Mouse (Mus musculus) cerebellum, adult 18-20 months (tissue): ENCODE measurements around the gene Wrnip1.
"Not testable (repeated sequence)": the region's sequence is repeated elsewhere in the genome, so short reads cannot be mapped to it uniquely, and the experiment has no call there.

ENCODE experiments used
- DNase-seq, 2 experiments: peaks; one replicate each; pipeline ENCODE4 v3.0.0; 2021

The Wrnip1 gene

DNA sequence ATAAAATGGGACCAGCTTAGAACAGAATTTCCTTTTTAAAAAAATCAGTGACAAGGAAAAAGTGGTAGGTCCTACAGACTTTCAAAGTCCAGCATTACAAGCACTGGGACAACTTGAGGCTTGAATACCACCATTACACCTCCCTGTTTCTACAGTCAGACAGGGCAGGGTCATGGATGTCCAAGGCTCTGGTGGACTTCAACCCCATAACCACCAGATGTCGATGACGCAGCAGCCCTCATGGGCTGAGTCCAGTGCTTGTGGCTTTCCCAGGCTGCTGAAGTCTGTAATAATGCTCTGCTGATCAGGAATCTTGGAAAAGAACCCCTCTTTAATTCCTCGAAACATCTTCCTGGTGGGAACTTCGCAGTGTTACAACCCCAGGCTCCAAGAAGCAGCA lies 50.7 kb downstream of the Wrnip1 start:
- DNase-seq = no peak

DNA sequence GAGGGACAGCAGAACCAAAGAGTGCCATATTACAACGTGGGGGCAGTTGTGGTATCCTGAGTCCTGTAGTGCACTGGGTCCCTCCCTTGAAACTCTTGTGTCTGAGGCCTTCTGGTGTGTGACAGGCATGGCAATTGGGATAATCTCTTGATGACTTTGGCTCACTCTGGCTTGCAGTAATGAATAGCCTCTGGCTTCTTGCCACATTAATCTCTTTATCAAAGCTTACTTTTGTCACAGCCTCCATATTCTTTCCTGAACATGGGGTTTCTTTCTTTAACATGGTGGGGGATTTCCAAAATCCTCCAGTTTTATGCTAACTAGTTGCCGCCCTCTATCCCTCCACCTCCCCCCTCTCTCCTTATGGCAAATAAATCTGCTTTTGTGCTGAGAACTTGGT lies 51.2 kb downstream of the Wrnip1 start:
- no peak for DNase-seq

DNA sequence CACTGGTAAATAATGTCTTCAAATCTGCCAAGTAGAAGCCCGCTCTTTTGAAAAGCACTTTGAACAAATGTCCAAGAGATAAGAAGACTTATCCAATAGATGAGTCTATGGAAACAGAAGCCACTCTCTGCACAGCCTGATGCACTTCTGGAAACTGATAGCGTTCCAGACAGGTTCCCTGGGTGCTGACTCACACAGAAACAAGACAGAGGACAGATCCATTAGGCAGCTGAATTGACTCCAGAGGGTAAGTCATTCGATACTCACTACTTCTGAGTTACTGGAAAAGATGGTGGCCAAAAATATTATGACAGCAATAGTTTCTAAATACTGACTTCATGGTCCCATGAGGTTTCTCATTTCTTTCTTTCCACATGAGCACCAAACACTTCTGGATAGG lies 59.0 kb downstream of the Wrnip1 start:
- DNase-seq = no peak

DNA sequence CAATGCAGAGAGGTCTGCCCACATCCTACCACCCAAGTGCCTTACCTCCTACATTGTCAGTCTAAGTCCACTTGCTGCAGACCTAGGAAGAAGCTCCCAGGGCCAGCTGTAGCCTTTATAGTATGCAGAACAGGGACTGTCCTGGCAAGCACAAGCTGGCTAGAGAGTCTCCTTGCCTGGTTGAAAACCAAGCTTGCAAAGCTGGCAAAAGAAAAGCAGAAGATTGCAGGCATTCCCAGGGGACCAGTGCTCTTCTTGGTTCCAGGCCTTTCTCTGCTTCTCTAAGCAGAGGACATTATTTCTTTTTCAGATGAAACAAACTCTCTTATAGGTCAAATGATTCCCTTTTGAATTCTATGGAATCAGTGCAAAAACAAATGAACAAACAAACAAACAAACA lies 61.6 kb downstream of the Wrnip1 start:
- DNase-seq = no peak

DNA sequence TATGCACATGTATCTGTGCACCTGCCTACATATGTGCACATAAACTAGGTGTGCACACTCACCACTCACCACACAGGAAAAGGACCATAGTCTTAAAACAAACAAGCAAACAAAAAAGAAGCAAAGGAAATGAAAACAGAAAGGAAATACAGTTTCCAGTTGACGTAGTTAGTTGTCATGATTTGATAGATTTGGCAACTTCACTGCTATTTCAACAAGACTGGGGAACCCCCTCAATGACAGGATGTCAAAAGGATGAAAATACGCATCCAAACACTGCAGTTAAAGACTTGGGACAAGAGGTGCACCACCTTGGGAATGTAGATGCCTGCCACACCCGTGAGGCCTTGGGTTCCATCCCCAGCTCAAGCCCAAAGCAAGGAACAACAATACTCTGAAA lies 62.7 kb downstream of the Wrnip1 start:
- not testable (repeated sequence) for DNase-seq

DNA sequence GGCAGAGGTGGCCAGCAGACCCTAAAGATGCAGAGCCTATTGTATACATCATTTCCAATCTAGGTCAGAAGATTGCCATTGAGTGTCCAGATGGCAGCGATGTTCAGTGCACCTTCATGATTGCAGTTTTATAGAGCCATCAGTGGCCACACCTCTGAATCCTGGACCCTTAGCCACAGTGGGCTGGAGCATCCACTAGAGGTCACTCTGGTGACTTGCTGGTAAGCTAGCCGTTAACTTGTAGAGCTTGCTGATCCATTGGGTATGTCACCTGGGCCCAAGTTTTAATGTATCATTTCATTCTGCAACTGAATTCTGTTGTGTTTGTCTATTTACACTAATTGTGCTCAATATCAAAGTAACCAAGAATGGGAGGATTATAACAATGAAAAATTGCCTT lies 63.8 kb downstream of the Wrnip1 start:
- DNase-seq = no peak

DNA sequence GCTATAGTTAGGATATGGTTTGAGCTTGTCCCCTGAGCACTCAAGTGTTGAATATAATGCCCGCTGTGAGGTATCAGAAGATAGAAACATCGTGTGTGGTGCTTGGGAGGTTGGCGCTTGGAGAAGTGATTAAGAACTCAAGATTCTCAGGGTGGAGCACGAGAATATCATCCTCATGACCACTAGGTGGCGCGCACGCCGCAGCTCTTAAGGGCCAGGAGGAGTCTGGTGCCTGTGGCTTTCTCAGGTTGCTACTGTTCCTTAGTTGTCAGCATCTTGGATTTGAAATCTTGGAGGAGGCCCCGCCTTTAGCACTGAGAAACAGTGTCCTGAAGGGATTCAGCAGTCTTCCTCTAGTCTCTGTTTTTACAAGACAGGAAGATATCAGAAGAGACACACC lies 64.6 kb downstream of the Wrnip1 start:
- peak; percentile 65 to 79 for DNase-seq

DNA sequence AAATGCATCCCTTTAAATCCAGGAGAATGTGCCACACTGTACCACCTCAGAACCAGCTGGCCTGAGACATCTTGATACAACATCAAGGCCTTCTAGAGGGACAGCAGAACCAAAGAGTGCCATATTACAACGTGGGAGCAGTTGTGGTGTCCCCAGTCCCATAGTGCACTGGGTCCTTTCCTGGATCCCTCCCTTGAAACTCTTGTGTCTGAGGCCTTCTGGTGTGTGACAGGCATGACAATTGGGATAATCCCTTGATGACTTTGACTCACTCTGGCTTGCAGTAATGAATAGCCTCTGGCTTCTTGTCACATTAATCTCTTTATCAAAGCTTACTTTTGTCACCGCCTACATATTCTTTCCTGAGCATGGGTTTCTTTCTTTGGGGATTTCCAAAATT lies 65.2 kb downstream of the Wrnip1 start:
- no peak for DNase-seq

DNA sequence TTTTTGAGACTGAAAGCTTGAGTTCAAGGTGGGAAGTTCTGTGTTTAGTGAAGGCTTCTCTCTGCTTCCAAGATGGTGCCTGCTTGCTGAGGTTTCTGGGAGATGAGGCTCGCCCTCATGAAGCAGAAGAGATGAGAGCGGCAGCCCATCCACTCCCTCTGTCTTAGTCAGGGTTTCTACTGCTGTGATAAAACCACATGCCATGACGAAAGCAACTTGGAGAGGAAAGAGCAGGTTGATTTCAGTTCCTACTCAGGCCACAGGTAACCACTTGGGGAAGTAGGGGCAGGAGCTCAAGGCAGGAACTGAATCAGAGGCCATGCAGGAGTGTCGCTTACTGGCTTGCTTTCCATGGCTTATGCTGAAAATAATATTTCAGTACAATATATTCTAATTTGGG lies 66.4 kb downstream of the Wrnip1 start:
- DNase-seq = not testable (repeated sequence)

DNA sequence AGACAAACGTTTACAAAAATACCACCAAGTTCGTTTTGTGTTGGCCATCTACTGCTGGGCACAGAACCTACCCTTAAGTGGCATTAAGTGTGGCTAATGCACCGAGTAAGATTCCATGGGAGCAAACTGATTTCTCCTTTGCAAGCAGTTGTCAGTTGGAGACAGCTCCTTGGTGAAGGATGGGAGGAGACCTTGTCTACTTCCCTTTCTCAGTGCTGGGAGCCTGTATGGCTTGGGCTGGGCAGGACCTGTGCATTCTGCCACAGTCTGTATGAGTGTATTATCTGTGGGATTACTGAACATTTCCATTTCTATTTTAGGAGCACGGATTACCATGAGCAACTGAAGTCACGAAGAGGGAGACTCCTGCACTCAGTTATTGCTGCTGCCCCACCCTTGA lies 67.0 kb downstream of the Wrnip1 start:
- DNase-seq = no peak
